Mouse (Mus musculus) neutrophil, adult 5-6 weeks (primary cell): ENCODE data around the gene Qrich1. TPM values are rescaled to one million over a fixed set of nuclear protein-coding genes. Genes with fewer than 3 reads are reported as not detected.
"Not testable (repeated sequence)": the region's sequence is repeated elsewhere in the genome, so short reads cannot be mapped to it uniquely, and the experiment has no call there.

ENCODE experiments used
- ATAC-seq: fragments of 151-379, 151-347 bp; 2 replicates; pipeline ENCODE4 v1.8.0; 2017; ENCODE audit warnings: mild to moderate bottlenecking, moderate TSS enrichment; ENCODE audit not compliant: insufficient number of reproducible peaks, poor library complexity, low FRiP score, severe bottlenecking; ENCODE audit errors: extremely low read depth
- total RNA-seq: library from RNA; stranded (forward); fragments of 200-1000 nt; gene quantifications from 2 replicates; pipeline ENCODE4 v1.2.3, GENCODE M21; 2017

Qrich1 gene
- total RNA-seq, 1 experiment from 2014 or later = 158 TPM

DNA sequence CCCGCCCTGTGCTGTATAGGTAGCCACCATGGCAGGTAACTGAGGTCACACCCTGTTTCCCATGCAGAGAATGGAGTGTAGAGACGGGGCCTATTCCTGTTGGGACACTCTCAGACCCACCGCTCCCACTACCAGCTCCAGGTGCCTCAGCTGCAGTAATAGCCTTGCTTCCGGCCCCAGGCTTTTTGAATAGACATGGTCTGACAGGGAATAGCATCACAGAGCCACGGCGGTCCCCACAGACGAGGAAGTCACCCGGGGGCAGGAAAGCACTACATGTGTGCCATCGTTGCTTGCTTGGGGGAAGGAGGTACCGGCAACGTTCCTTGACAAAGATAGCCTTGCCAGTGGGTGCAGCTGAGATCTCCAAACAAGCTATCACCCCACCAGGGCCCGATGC lies 58.3 kb downstream of the Qrich1 start:
- ATAC-seq = no peak

GRCm38 (mm10) chr9:108575321-108576297 lies 59.0 kb downstream of the Qrich1 start:
- no peak for ATAC-seq

DNA sequence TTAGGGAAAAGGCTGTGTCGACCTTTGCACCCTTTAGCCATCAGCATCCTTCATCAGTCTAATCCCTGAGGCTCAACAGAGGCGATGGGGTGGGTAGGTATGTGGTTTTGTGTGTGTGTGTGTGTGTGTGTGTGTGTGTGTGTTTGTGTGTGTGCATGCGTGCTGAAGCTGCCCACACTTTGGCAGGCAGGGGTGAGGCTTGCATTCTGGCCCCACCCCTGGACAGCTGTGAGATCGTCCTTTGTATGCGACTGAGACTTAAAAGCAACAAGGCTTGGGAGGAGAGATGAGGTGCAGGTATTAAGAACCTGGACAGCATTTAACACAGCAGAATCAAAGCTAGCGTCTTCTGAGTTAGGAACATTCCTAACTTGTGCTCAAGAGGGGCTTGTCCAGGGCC lies 60.4 kb downstream of the Qrich1 start:
- no peak for ATAC-seq

GRCm38 (mm10) chr9:108577934-108578544 lies 61.4 kb downstream of the Qrich1 start:
- no peak for ATAC-seq

DNA sequence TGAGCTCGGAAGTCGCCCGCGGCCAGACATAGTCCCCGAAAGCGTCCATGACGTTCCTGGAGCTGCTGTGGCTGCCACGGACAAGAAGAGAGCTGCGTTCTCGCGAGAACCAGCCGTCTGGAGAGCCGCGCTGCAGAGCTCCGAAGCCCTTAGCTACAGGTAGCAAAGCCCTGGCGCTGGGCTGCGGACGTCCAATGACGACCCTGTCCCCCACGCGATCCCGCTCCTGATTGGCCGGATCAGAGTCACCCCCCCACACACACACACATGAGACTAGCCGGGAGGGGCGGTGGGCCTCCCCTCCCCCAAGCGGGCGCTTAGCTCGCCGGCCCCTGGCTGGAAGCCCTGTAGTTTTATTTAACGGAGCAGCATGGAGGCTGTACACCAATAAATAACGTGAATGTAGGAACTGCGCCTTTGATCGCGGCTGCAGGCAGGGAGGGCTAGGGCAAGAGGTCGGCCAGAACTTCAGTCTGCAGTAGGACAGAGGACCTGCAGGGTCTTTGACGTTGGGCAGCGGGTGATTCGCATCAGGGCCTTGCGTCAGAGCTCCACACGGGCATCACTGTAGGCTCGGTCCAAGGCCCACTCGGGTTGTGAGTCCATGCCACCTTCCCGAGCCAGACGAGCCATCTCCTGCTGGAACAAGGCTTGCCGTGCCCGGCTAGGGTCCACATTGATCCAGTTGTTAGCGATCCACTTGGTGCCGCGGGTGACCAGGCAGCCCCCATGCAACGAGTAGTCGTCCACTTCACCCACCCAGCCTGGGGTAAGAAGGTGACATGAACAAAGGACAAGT lies 62.1 kb downstream of the Qrich1 start, which contains the start of gene Wdr6:
Wdr6 (minus strand) TSS at position 195 of the 799 bp plus-strand sequence.
- ATAC-seq = peak; percentile 83

DNA sequence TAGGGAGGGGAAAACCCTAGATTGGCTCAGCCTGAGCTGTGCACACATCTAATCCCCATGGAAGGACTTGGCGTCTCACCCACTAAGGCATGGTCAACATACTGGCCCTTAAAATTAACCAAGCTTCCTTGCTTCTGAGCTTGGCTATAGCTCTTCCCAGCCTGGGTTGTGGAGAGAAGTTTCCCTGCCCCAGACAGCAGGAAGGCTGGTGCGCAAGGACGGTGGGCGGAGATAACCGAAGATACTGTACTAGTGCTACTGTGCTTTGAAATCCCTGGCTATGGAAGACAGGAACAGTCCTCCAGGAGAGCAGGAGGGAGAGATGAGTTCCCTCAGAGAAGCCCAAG lies 62.7 kb downstream of the Qrich1 start:
- ATAC-seq = no peak

GRCm38 (mm10) chr9:108587571-108588180 lies 71.1 kb downstream of the Qrich1 start:
- ATAC-seq = no peak

DNA sequence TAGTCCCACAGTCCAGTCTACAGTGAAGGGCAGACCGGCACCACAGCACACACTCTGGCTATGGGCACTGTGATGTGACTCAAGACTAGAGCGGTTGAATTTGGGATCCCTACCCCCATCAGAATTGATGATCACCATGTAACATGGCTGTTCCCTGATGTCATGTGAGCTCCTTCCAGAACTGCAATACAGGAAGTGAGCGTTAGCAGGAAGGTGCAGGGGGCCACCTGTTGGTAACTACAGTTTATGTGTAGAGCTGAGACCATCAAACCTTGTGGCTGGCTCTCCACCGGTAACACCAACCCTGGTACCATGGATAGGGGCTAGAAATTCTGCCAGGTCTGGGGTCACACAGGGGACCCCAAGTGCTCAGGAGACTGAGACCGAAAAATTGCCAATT lies 72.6 kb downstream of the Qrich1 start:
- ATAC-seq = no peak

DNA sequence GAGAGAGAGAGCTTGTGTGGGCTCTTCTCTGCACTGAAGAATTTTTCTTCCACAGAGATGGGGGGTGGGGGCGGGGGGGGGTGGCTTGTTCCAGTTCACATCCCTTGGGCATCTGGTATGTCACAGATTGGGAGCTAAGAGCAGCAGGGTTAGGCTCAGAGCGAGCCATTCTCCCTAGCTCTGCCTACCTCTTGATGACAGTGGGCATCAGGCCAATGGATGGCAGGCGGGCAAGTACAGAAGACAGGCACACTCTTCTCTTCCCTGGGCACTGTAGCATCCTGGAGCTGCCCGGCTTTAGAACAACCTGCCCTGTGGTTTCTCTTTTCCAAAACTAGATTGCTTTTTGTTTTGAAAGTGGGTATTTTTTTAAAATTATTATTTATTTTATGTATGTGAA lies 74.9 kb downstream of the Qrich1 start:
- no peak for ATAC-seq

DNA sequence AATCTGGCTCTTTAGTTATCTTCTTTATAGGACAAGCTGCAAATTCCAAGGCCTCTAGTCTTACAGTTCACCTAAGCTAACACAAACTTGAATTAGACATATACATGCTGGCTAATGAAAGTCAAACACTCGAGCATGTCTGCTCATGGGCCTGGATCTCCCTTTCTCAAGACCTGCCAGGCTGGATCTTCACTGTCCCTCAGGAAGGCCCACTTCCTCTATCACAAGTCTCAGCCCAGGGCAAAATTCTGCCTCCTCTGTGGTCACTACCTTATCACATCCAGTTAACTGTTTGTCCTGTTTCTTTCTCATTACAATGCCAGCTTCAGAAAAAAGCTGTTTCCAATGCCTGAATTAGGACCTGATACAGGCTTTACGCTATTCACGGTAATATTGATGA lies 77.7 kb downstream of the Qrich1 start:
- no peak for ATAC-seq

GRCm38 (mm10) chr9:108596998-108597764 lies 80.6 kb downstream of the Qrich1 start, which contains the start of gene P4htm:
Gene P4htm, minus strand, starts transcription at chr9:108597667.
- ATAC-seq = peak; percentile 23; the same call in 1 of the 2 replicates

DNA sequence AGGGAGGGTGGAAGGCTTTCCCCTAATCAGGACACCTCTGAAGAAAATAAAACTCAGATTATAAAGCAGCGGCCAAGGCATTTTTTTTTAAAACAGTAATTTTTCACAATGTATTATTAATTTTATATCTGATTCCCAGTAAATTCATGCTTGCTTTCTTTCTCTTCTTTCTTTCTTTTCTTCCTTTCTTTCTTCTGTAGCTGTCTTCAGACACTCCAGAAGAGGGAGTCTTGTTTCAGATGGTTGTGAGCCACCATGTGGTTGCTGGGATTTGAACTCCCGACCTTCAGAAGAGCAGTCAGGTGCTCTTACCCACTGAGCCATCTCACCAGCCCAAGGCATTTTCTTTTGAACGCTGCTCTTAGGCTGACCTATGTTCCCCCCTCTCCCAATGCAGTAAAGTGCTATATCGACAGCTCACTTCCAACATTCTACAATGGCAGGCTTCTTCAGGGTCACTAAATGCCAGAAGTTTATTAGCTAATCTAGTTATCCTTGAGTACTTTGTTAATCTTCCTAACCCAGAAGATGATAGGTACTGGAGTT lies 82.5 kb downstream of the Qrich1 start:
- no peak for ATAC-seq

GRCm38 (mm10) chr9:108600011-108600410 lies 83.4 kb downstream of the Qrich1 start:
- no peak for ATAC-seq

GRCm38 (mm10) chr9:108601986-108602385 lies 85.4 kb downstream of the Qrich1 start:
- ATAC-seq = no peak

- not testable (repeated sequence) for ATAC-seq
Observed at GRCm38 (mm10) chr9:108607929-108608328, 91.3 kb downstream of the Qrich1 start.

DNA sequence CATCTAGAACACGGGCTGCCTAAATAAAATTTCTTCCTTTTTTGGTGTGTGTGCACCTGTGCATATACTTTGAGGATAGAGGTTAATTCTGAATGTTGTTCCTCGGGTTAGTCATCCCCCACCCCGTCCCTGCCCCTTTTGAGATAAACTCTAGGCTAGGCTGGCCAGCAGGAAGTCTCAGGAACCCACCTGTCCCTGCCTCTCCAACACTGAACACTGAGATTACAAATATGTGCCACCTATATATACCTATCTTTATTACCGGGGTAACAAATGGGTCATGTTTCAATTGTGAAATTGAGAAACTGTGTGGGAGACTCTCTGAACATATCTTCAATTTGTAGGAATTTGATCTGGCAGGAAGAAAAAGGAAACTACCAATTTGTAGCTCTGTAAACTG lies 92.3 kb downstream of the Qrich1 start:
- no peak for ATAC-seq
